Mouse (Mus musculus) spleen, adult 2 months (tissue): ENCODE data around the gene Gjb2.

ENCODE experiments used
- CTCF ChIP-seq: fragments of 200-500 bp; IDR thresholded peaks from 2 replicates; pipeline ENCODE4 v1.5.1; 2011; ENCODE audit warnings: mild to moderate bottlenecking, inconsistent platforms; ENCODE audit not compliant: insufficient read depth, insufficient read length, insufficient replicate concordance; ENCODE audit errors: extremely low read depth
- POLR2A ChIP-seq: fragments of 200-500 bp; IDR thresholded peaks from 2 replicates; pipeline ENCODE4 v1.6.1; 2011; ENCODE audit warnings: low read depth, low read length, inconsistent platforms

GRCm38 (mm10) chr14:57090001-57090400 lies 14.5 kb downstream of the Gjb2 start:
- TF ChIP-seq POLR2A (no peak), CTCF (no peak)
